Mouse (Mus musculus) brain, adult 10 weeks (tissue): ENCODE measurements around the gene Rbmxl2. TPM values are rescaled to one million over a fixed set of nuclear protein-coding genes. Genes with fewer than 3 reads are reported as not detected.

Experiments
- polyA plus RNA-seq: library from polyadenylated mRNA; stranded (reverse); fragments of 350-450 nt; fragmentation: Illumina TruSeq; extraction: RNeasy Lipid Tissue Mini Kit (QIAGEN cat#74804); gene quantifications from one replicate; pipeline ENCODE4 v1.2.3, GENCODE M21; 2015; ENCODE audit warnings: low read depth, low replicate concordance

The Rbmxl2 gene
- not detected for polyA plus RNA-seq

DNA sequence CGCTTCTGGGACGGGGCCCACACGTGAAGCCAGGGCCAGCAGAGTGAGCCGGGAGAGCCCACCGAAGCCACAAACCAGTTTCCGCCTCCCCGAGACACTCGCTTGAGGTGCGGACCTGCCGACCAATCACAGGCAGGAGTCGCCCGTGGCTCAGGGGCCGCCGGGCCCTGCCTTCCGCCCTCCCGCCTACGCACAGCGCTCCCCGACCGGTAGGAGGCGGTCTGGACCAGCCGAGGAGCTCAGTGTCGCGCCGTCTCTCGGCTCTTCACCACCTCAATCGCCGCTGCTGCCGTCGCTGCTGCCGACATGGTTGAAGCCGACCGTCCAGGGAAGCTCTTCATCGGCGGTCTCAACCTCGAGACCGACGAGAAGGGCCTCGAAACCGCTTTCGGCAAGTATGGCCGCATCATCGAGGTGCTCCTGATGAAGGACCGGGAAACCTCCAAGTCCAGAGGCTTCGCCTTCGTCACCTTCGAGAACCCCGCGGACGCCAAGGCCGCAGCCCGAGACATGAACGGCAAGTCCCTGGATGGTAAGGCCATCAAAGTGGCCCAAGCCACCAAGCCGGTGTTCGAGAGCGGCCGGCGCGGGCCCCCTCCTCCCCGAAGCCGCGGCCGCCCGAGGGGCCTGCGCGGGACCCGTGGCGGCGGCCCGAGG, at the start of gene Rbmxl2:
Gene Rbmxl2, plus strand, starts transcription at position 242 of the 657 bp plus-strand sequence.

DNA sequence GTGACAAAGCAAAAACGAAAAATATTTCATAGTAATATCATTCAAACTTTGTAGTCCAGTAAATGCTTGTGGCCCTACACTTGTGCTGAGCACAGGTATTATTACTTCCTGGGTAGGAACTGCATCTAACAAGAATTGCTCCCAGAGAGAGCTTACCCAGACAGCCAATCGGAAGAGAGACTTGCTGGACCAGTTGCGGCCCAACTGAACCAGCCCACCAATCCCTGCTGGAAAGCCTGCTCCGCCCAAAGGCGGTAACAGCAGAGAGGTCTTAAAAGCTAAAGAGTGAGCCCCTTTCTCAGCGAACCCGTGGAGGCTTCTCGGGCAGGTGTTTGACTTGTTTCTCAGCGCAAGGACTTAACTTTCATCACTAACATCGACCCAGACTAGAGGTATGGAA, 42.6 kb upstream of the Rbmxl2 start, which contains the start of gene Nlrp14:
Gene Nlrp14, plus strand, starts transcription at position 301 of the 400 bp plus-strand sequence.

Other genes with a start within 250 kb of the Rbmxl2 start
- gene Olfr6, start 245.5 kb upstream of the Rbmxl2 start, polyA plus RNA-seq, result not detected
- gene Olfr711, start 234.0 kb upstream of the Rbmxl2 start, polyA plus RNA-seq, result not detected
- gene Olfr2, start 203.4 kb upstream of the Rbmxl2 start, polyA plus RNA-seq, result not detected
- not detected for gene Olfr713, start 178.3 kb upstream of the Rbmxl2 start, polyA plus RNA-seq
- gene Olfr714, start 138.5 kb upstream of the Rbmxl2 start, polyA plus RNA-seq, result not detected
- gene Olfr17, start 116.2 kb upstream of the Rbmxl2 start, polyA plus RNA-seq, result not detected
- gene Olfr715b, start 99.1 kb upstream of the Rbmxl2 start, polyA plus RNA-seq, result not detected
- gene Olfr715, start 78.4 kb upstream of the Rbmxl2 start, polyA plus RNA-seq, result not detected
- gene Olfr716, start 71.1 kb upstream of the Rbmxl2 start, polyA plus RNA-seq, result not detected
- gene Nlrp14, start 42.5 kb upstream of the Rbmxl2 start, polyA plus RNA-seq, result not detected
- 17.7 TPM for gene Syt9, start 161.3 kb downstream of the Rbmxl2 start, polyA plus RNA-seq